Mouse (Mus musculus) limb, embryonic 13.5 days (tissue): ENCODE results near the gene Rimklb. TPM values are rescaled to one million over a fixed set of nuclear protein-coding genes. Genes with fewer than 3 reads are reported as not detected.
"Not testable (repeated sequence)": the region's sequence is repeated elsewhere in the genome, so short reads cannot be mapped to it uniquely, and the experiment has no call there.

ENCODE experiments used
- ATAC-seq: fragments of 200-750 bp; cut with Nextera tagmentation; 2 replicates; pipeline ENCODE4 v1.8.0; 2017; ENCODE audit warnings: low read depth, moderate number of reproducible peaks, moderate TSS enrichment; ENCODE audit not compliant: low FRiP score
- H3K27ac ChIP-seq: fragments of 300-500 bp; sonication (generic); 2 replicates; pipeline ENCODE4 v1.5.1; 2015; ENCODE audit warnings: inconsistent platforms, mild to moderate bottlenecking, moderate library complexity
- H3K27me3 ChIP-seq: fragments of 300-500 bp; sonication (generic); 2 replicates; pipeline ENCODE4 v1.6.1; 2015; ENCODE audit warnings: mild to moderate bottlenecking, inconsistent platforms
- H3K36me3 ChIP-seq: fragments of 300-500 bp; sonication (generic); 2 replicates; pipeline ENCODE4 v1.6.1; 2015; ENCODE audit warnings: inconsistent platforms, mild to moderate bottlenecking, moderate library complexity
- H3K4me1 ChIP-seq: fragments of 300-500 bp; sonication (generic); 2 replicates; pipeline ENCODE4 v1.6.1; 2015; ENCODE audit warnings: inconsistent platforms
- H3K4me2 ChIP-seq: fragments of 300-500 bp; sonication (generic); replicated peaks from 2 replicates; pipeline ENCODE4 v1.6.1; 2015; ENCODE audit warnings: inconsistent platforms, mild to moderate bottlenecking, moderate library complexity
- H3K4me3 ChIP-seq: fragments of 300-500 bp; sonication (generic); 2 replicates; pipeline ENCODE4 v1.5.1; 2015; ENCODE audit warnings: moderate library complexity, mild to moderate bottlenecking, inconsistent platforms
- H3K9ac ChIP-seq: fragments of 300-500 bp; sonication (generic); 2 replicates; pipeline ENCODE4 v1.6.1; 2015; ENCODE audit warnings: mild to moderate bottlenecking, inconsistent platforms
- H3K9me3 ChIP-seq: fragments of 300-500 bp; sonication (generic); 2 replicates; pipeline ENCODE4 v1.6.1; 2016; ENCODE audit warnings: inconsistent platforms
- WGBS: fragments of 180-500 bp; shearing (Covaris S2); methylation state at CpG from one replicate; pipeline ENCODE4 v1.1.7; 2015; 5-methylcytosine and 5-hydroxymethylcytosine counted together
- polyA plus RNA-seq: library from polyadenylated mRNA; unstranded; fragments of >200 nt; fragmentation: Nextera tagmentation; extraction: Ambion mirVana; gene quantifications from 2 replicates; pipeline ENCODE4 v1.2.1, GENCODE M21; 2015

Gene Rimklb
- polyA plus RNA-seq: 36.1 and 38.8 TPM in 2 replicates

DNA sequence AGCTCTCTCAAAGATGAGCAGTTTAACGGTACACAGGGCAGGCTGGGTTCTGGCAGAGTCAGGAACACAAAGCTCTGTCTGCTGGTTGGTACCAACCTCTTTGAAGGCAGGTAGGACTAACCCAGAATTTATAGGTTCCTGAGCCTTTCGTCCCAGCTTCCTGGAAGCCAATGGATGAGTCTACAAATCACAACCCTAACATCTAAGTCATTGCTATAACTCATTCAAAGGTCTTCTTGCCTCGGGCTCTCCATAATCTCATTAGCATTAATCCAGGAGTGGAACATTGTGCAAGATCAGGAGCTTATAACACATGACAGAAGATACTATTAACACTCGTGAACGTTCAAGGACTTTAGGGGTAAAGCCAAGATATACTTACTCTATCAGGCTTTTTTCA, at the start of gene Rimklb:
Gene Rimklb (minus strand): TSS at position 101 of the 400 bp plus-strand sequence.
- WGBS: 78% methylated on average over 5 of the region's 5 CpGs
- no peak within 1 kb of the TSS for H3K9ac ChIP-seq
- H3K4me1 ChIP-seq: peaks cover 35% of the 10 kb centered on the region
- ATAC-seq: no peak
- no peaks in the 10 kb centered on the region for H3K27me3 ChIP-seq
- H3K9me3 ChIP-seq: no peaks in the 10 kb centered on the region
- no peak within 1 kb of the TSS for H3K4me3 ChIP-seq
- H3K27ac ChIP-seq: no peak within 1 kb of the TSS
- no peak within 1 kb of the TSS for H3K4me2 ChIP-seq
- no peaks in the 10 kb centered on the region for H3K36me3 ChIP-seq

DNA sequence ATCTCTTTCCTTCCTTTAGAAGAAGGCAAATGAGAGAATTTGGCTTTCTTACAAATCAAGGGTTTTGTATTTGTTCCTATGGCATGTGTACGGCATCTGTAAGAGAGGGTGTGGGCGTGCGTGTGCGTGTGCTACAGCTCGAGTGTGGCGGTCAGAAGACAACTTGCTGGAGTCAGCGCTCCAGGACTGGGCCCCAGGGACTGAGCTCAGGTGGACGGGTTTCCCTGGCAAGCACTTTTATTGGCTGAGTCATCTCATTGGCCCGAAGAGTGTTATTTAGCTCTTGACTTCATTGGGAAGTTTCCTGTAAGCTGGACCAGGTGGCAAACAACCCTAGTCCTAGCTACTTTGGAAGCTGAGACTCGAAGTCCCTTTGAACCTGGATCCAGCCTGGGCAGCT, 47.4 kb upstream of the Rimklb start:
- Histone ChIP-seq H3K4me1 (peaks cover 22% of the 10 kb centered on the region), H3K9me3 (no peaks in the 10 kb centered on the region), H3K36me3 (no peaks in the 10 kb centered on the region), H3K27me3 (no peaks in the 10 kb centered on the region), H3K4me2 (peak overlapping the region; percentile 41), H3K27ac (peak overlapping the region; percentile 75), H3K9ac (no peak overlapping the region), H3K4me3 (no peak overlapping the region)
- 35% methylated on average over 10 of the region's 10 CpGs for WGBS
- ATAC-seq: peak; percentile 75

DNA sequence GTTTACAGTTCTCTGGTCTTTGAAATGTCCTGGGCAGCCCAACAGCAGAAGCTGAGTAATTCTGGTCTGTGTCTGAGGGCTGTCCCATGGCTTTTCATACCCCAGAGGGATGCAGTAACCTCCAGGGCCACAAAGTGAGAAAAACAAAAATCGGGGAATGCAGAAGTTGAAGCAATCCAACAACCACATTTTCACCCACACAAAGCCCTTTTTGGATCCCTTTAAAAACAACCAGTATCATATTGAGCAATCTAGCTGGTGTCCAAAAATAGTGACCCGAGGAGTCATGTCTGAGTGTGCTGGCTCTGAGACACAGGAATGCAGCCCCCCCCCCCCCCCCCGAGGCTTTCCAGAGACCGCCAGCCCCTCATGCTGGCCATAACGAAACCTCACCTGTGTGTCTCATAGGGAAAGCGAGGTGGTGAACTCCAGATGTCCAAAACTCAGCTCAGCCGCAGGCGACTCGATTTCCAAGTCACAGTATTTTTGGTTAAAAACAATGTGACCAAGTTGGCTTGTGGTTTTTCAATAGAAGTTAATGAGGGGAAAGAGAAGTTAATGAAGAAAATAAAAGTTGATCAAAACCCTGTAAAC, 46.8 kb upstream of the Rimklb start:
- WGBS: 26% methylated on average over 9 of the region's 9 CpGs
- no peak overlapping the region for H3K9ac ChIP-seq
- H3K9me3 ChIP-seq: no peaks in the 10 kb centered on the region
- H3K4me2 ChIP-seq: peak overlapping the region; percentile 41
- H3K36me3 ChIP-seq: no peaks in the 10 kb centered on the region
- H3K4me3 ChIP-seq: no peak overlapping the region
- H3K27me3 ChIP-seq: no peaks in the 10 kb centered on the region
- ATAC-seq: peak; percentile 62
- peaks cover 22% of the 10 kb centered on the region for H3K4me1 ChIP-seq
- peak overlapping the region; percentile 75 for H3K27ac ChIP-seq

DNA sequence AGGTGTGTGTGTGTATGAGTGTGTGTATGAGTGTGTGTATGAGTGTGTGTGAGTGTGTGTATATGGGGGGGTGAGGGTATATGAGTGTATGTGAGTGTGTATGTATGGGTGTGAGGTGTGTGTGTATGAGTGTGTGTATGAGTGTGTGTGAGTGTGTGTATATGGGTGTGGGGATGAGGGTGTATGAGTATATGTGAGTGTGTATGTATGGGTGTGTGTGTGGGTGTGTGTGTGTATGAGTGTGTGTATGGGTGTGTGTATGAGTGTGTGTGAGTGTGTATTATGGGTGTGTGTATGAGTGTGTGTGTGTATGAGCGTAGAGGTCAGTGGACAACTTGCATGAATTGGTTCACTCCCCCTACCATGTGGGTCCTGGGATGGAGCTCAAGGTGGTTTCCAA, 46.1 kb upstream of the Rimklb start:
- peak overlapping the region; percentile 75 for H3K27ac ChIP-seq
- 100% methylated on average over 1 of the region's 1 CpGs for WGBS
- peaks cover 22% of the 10 kb centered on the region for H3K4me1 ChIP-seq
- no peak overlapping the region for H3K4me2 ChIP-seq
- H3K9ac ChIP-seq: no peak overlapping the region
- 0 out of 2 replicates have a peak, but pooled peaks have one; percentile 16 for ATAC-seq
- H3K4me3 ChIP-seq: no peak overlapping the region
- H3K36me3 ChIP-seq: no peaks in the 10 kb centered on the region
- H3K9me3 ChIP-seq: no peaks in the 10 kb centered on the region
- no peaks in the 10 kb centered on the region for H3K27me3 ChIP-seq

DNA sequence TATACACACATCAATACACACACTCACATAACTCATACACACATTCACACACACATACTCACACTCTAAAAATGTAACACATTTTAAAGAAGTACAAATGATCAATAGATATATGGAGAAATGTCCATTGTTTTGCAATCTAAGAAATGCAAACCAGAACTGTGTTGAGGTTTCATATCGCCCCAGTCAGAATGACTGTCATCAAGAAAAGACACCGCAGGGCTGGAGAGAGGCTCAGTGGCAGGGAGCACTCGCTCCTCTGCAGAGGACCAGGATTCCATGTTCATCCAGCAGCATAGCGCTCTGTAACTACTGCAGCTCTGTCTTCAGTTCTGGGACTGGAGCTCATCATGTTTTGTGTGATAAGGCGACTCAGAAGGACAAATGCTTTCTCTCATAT, 45.0 kb upstream of the Rimklb start:
- H3K9me3 ChIP-seq: no peaks in the 10 kb centered on the region
- H3K27ac ChIP-seq: no peak overlapping the region
- 83% methylated on average over 5 of the region's 5 CpGs for WGBS
- H3K4me1 ChIP-seq: peaks cover 22% of the 10 kb centered on the region
- H3K36me3 ChIP-seq: no peaks in the 10 kb centered on the region
- no peak overlapping the region for H3K9ac ChIP-seq
- H3K4me3 ChIP-seq: no peak overlapping the region
- no peak for ATAC-seq
- no peak overlapping the region for H3K4me2 ChIP-seq
- no peaks in the 10 kb centered on the region for H3K27me3 ChIP-seq

DNA sequence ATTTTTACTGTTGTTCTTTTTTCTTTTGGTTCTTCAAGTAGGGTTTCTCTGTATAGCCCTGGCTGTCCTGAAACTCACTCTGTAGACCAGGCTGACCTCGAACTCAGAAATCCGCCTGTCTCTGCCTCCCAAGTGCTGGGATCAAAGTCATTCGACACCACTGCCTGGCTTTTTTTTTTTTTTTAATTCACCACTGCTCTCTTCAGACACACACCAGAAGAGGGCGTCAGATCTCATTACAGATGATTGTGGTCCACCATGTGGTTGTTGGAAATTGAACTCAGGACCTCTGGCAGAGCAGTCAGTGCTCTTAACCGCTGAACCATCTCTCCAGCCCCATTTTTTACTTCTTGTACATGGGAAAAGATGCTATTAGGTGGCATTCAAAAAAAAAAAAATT, 43.9 kb upstream of the Rimklb start:
- H3K27ac ChIP-seq, H3K9me3 ChIP-seq, H3K27me3 ChIP-seq, H3K4me3 ChIP-seq, H3K9ac ChIP-seq, H3K36me3 ChIP-seq, H3K4me2 ChIP-seq, ATAC-seq: not testable (repeated sequence)
- WGBS: 79% methylated on average over 5 of the region's 5 CpGs
- H3K4me1 ChIP-seq: peaks cover 22% of the 10 kb centered on the region

DNA sequence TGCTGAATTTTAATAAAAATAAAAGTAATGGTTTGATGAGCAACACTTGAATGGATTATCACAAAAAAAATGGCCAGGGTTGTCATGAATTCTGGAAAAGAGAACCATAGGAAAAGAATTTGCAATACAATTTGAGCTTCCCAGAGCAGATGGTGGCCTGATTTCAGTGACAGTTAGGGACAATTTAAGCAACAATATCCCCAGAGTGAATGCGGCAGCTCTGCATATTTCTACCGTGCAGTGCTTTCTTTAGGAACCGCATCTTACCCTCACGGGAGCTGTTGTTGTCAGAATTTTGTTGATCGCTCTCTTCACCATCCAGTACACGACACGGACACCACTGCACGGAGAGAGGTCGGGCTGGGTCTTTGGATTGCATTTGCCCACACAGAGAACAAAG, 41.0 kb upstream of the Rimklb start:
- Histone ChIP-seq H3K9ac (no peak overlapping the region), H3K9me3 (no peaks in the 10 kb centered on the region), H3K4me3 (no peak overlapping the region), H3K36me3 (no peaks in the 10 kb centered on the region), H3K4me1 (no peaks in the 10 kb centered on the region), H3K27me3 (no peaks in the 10 kb centered on the region), H3K4me2 (no peak overlapping the region), H3K27ac (no peak overlapping the region)
- ATAC-seq: no peak
- WGBS: 90% methylated on average over 9 of the region's 9 CpGs

DNA sequence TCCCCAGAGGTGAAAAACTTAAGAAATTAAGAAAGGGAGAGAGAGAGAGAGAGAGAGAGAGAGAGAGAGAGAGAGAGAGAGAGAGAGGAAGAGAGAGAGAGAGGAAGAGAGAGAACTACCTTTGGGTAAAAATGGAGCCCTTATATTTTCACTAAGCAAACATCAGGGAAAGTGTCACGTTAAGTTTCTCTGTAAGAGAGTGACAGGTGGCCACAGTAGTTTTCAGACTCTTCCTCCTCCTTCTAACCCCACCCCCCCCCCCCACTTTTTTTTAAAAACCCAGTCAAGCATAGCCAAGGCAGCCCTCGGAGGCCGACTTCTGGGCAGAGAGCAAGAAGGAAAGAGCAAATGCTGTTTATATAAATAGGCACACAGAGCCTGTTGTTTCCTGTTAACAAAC, 35.5 kb upstream of the Rimklb start:
- H3K36me3 ChIP-seq: no peaks in the 10 kb centered on the region
- H3K9me3 ChIP-seq: no peaks in the 10 kb centered on the region
- ATAC-seq: no peak

DNA sequence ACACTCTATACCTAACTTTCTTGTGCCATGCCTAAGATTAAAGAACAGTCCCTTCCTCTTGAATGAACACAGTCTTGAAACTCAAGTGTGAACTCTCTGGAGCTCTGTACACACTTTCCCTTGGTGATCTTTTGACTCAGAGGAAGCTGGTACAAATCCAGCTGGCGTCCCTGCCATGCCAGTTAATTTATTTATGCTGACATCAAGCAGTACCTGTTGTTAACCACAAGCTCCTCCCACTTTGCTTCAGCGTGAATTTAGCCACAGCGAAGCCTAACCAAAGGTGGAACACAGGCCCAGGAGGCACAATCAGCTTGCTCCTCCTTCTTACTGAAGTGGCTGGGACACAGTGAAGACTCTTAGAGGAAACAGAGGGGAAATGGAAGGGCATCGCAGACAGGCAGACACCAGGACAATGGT, 34.3 kb upstream of the Rimklb start:
- 0 out of 2 replicates have a peak, but pooled peaks have one; percentile 26 for ATAC-seq
- WGBS: 11% methylated on average over 4 of the region's 4 CpGs

More for the DNA sequence above, 35.5 kb upstream of the Rimklb start:
- H3K4me3 ChIP-seq: no peak overlapping the region
- 68% methylated on average over 3 of the region's 3 CpGs for WGBS
- H3K27me3 ChIP-seq: no peaks in the 10 kb centered on the region
- no peak overlapping the region for H3K27ac ChIP-seq
- H3K4me1 ChIP-seq: peaks cover 10% of the 10 kb centered on the region
- no peak overlapping the region for H3K4me2 ChIP-seq
- no peak overlapping the region for H3K9ac ChIP-seq

DNA sequence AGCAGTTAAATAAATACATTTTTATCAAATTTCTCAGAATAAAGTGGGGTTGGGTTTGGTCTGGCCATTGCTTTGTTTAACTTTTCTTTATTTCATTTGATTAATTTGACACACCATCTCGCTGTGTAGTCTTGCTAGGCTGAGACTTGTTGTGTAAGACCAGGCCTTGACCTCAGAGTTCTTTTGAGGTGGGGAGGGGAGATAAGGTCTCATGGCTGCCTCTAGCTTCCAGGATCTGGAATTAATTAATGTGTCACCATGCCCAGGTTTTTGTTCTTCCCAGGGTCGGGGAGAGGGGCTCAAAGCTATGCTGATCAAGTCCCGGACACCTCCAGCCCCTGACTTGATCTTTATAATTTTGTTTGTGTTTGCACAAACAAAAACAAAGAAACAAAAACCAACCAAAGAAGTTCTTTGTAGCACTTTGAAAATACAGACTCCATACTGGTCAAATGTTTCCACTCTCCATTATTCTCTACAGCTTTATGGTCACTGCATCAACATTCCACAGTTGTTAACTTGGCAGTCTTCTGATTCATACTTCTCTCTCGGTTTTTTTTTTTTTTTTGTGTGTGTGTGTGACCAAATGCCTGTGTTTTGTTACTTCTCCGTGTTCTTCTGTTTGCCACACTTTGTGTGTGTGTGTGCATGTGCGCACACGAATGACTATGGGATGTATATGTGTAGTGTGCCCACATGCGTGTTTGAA, 33.1 kb upstream of the Rimklb start:
- H3K27me3 ChIP-seq: no peaks in the 10 kb centered on the region
- H3K4me3 ChIP-seq: no peak overlapping the region
- peaks cover 10% of the 10 kb centered on the region for H3K4me1 ChIP-seq
- no peaks in the 10 kb centered on the region for H3K36me3 ChIP-seq
- no peak overlapping the region for H3K9ac ChIP-seq
- no peaks in the 10 kb centered on the region for H3K9me3 ChIP-seq
- H3K27ac ChIP-seq: no peak overlapping the region; the same call in 1 of the 2 replicates
- no peak overlapping the region for H3K4me2 ChIP-seq
- 0 out of 2 replicates have a peak, but pooled peaks have one; percentile 25 for ATAC-seq
- 57% methylated on average over 8 of the region's 8 CpGs for WGBS

More for the DNA sequence above, 34.3 kb upstream of the Rimklb start:
- Histone ChIP-seq H3K4me1 (peaks cover 10% of the 10 kb centered on the region), H3K27me3 (no peaks in the 10 kb centered on the region), H3K9me3 (no peaks in the 10 kb centered on the region), H3K27ac (no peak overlapping the region), H3K4me2 (peak overlapping the region; percentile 43), H3K9ac (no peak overlapping the region), H3K4me3 (peak overlapping the region; percentile 15; the same call in 1 of the 2 replicates), H3K36me3 (no peaks in the 10 kb centered on the region)

DNA sequence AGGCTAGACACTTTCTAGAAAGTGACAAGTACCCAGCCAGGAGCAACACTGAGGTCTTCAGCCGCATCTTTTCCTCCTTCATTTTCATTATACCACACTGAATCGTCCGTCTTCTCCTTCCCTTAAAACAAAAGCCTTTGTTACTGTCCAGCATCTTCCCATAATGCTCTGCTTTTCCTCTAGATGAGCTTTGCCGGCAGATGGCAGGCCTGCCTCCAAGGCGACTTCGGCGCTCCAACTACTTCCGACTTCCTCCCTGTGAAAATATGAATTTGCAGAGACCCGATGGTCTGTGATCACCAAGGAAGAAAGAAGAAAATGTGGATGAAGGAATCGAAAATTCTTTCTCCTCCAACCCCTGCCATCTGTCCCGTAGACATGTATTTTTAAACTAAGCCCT, 29.6 kb upstream of the Rimklb start:
- Histone ChIP-seq H3K4me1 (peaks cover 8% of the 10 kb centered on the region), H3K4me2 (no peak overlapping the region), H3K9me3 (no peaks in the 10 kb centered on the region), H3K9ac (no peak overlapping the region), H3K27ac (no peak overlapping the region), H3K27me3 (no peaks in the 10 kb centered on the region), H3K4me3 (no peak overlapping the region), H3K36me3 (no peaks in the 10 kb centered on the region)
- 80% methylated on average over 11 of the region's 11 CpGs for WGBS
- no peak for ATAC-seq

DNA sequence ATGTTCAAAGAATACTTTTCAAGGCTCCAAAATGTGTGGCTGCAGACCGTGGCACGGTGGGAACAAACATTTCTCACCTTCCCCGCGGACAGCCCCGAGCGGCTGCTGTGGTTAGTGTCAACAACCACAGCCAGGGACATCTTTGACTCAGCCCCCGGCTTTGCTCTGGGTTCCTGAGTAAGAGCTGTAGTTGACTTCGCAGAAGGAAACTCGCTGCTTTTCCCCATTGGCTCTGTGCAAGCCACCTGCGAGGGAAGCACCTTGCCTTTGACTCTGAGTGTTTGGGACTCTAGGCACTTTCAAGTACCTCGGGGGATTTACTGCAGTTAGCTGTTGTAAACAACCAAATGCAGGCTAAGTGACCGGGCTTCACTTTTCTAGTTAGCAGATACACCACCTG, 29.0 kb upstream of the Rimklb start:
- no peak overlapping the region for H3K4me3 ChIP-seq
- no peaks in the 10 kb centered on the region for H3K27me3 ChIP-seq
- ATAC-seq: no peak
- peaks cover 8% of the 10 kb centered on the region; the same call in 1 of the 2 replicates for H3K4me1 ChIP-seq
- H3K27ac ChIP-seq: no peak overlapping the region
- H3K36me3 ChIP-seq: no peaks in the 10 kb centered on the region
- H3K9me3 ChIP-seq: no peaks in the 10 kb centered on the region
- no peak overlapping the region for H3K9ac ChIP-seq
- 23% methylated on average over 12 of the region's 12 CpGs for WGBS
- H3K4me2 ChIP-seq: no peak overlapping the region
